Mouse (Mus musculus) megakaryocyte, embryonic 14.5 days (primary cell): ENCODE measurements around the gene Agxt. TPM values are rescaled to one million over a fixed set of nuclear protein-coding genes. Genes with fewer than 3 reads are reported as not detected.

Experiments
- H3K27me3 ChIP-seq: replicated peaks from 2 replicates; pipeline ENCODE3; 2012; ENCODE audit warnings: inconsistent platforms
- H3K36me3 ChIP-seq: replicated peaks from 2 replicates; pipeline ENCODE3; 2012; ENCODE audit warnings: low read length, inconsistent platforms, mixed read lengths
- H3K4me1 ChIP-seq: 2 replicates; pipeline ENCODE4 v1.6.1; 2012; ENCODE audit warnings: inconsistent platforms
- H3K4me3 ChIP-seq: replicated peaks from 2 replicates; pipeline ENCODE3; 2012; ENCODE audit warnings: moderate library complexity, mild to moderate bottlenecking, inconsistent platforms
- H3K9me3 ChIP-seq: 2 replicates; pipeline ENCODE4 v1.6.1; 2012; ENCODE audit warnings: inconsistent platforms
- FLI1 ChIP-seq: IDR thresholded peaks from 2 replicates; pipeline ENCODE4 v1.6.1; 2012; ENCODE audit warnings: low read length, inconsistent platforms, mixed read lengths
- GATA1 ChIP-seq: IDR thresholded peaks from 3 replicates; pipeline ENCODE4 v1.6.1; 2012; ENCODE audit warnings: mixed read lengths, low read length, inconsistent platforms, borderline replicate concordance
- polyA plus RNA-seq: library from polyadenylated mRNA; stranded (reverse); fragments of >175 nt; gene quantifications from 2 replicates; pipeline ENCODE4 v1.2.3, GENCODE M21; 2012; ENCODE audit warnings: low replicate concordance; ENCODE audit not compliant: insufficient read depth

Gene Agxt
- polyA plus RNA-seq, 1 experiment, result not detected

DNA sequence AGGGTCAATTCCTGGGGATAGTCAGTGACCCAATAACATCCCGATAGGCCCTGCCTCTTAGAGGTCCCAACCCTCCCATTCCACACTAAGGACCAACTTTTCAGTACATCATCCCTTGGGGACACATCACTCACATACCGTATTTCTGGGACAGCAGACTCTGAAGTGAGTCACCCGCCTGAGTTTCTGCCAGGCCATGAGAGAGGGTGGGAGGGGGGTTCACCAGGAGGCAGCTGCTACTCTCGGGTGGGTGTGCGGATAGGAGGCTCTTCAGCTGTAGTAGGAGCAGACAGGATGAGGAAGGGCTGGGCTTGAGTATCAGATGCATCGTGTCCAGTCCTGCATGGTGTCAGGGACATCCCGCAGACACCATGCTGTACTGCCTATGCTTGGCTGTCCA, 4.7 kb downstream of the Agxt start:
- Histone ChIP-seq H3K36me3 (no peaks in the 10 kb centered on the region), H3K27me3 (peaks cover 60% of the 10 kb centered on the region), H3K9me3 (no peaks in the 10 kb centered on the region), H3K4me3 (no peak overlapping the region), H3K4me1 (no peaks in the 10 kb centered on the region)
- no peak for TF ChIP-seq GATA1
- TF ChIP-seq FLI1, result no peak

DNA sequence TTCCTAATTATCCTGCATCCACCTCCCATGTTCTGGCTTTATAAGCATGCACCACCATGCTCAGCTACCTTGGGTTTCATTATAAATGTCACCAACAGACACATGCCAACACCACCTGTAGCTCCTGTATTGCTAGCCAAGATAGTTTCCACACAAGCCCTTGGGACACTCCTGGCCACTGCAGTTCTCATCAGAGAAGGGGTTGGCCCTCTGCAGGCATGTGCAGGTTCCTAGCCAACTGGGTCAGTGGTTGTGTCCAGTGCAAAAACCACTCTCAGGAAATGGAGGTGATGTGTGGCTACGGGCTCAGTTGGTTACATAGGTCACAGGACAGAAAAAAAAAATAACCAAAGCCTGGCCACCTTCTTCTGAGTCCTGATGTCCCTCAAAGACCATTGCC, 7.8 kb downstream of the Agxt start:
- no peaks in the 10 kb centered on the region for H3K9me3 ChIP-seq
- TF ChIP-seq GATA1 (no peak), FLI1 (no peak)
- H3K27me3 ChIP-seq, result peaks cover 53% of the 10 kb centered on the region
- H3K4me3 ChIP-seq, result no peak overlapping the region
- no peaks in the 10 kb centered on the region for H3K4me1 ChIP-seq
- no peaks in the 10 kb centered on the region for H3K36me3 ChIP-seq

DNA sequence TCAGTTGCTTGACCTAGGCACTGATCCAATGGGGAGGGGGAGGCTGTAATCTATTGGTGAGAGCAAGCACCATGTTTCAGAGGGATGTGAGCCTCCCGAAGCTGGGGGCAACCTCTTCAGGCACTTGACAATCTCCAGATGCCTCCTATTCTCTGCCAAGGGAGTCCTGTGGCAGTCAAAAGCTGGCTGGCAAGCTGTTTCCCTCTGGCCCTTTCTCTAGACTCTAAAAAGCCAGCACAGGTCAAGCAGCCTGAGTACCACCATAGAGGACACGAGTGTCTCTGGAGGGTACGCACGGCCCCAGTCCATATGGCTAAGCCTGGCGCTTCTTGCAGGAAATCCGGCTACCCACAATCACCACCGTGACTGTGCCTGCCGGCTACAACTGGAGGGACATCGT, 9.1 kb downstream of the Agxt start:
- TF ChIP-seq GATA1, result no peak
- no peak for TF ChIP-seq FLI1

DNA sequence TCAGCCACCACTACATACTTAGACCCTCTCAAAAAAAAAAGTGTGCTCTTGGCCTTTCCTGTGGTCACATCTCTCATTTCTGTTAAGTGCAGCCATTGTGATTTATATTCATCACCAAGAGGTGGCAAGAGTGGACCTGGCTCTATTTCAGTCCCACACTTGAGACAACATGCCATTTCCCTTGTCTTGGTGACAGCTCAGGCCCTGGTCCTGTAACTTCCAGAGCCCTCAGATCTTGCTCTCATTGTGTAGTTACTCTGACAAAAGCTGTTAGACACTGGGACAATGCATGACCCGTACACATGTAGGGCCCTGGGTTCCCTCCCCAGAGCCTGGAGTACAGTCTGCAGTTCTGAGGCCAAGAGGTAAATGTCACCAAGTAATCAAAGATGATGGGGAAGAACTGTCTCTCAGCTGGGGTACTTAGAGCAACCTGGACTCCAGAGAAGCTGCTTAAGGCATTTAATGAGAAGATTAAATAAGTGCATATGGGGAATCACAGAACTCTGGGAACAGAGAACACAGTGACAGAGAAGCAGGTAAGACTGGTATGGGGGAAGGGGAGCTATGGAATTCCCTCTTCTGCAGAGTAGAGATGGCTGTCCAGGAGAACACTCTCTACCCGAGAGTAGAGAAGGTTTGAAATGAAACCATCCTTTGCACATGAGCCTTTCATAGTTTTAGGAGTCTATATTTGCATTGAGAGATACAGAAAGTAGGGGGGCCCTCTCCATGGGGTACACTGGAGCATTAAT, 16.0 kb downstream of the Agxt start:
- Histone ChIP-seq H3K4me3 (no peak overlapping the region), H3K36me3 (no peaks in the 10 kb centered on the region), H3K4me1 (peaks cover 4% of the 10 kb centered on the region; the same call in 1 of the 2 replicates), H3K9me3 (no peaks in the 10 kb centered on the region), H3K27me3 (peaks cover 39% of the 10 kb centered on the region)
- TF ChIP-seq GATA1, result no peak
- no peak for TF ChIP-seq FLI1

More for the DNA sequence above, 9.1 kb downstream of the Agxt start:
- Histone ChIP-seq H3K36me3 (no peaks in the 10 kb centered on the region), H3K9me3 (no peaks in the 10 kb centered on the region), H3K4me1 (no peaks in the 10 kb centered on the region), H3K4me3 (no peak overlapping the region), H3K27me3 (peaks cover 44% of the 10 kb centered on the region)

DNA sequence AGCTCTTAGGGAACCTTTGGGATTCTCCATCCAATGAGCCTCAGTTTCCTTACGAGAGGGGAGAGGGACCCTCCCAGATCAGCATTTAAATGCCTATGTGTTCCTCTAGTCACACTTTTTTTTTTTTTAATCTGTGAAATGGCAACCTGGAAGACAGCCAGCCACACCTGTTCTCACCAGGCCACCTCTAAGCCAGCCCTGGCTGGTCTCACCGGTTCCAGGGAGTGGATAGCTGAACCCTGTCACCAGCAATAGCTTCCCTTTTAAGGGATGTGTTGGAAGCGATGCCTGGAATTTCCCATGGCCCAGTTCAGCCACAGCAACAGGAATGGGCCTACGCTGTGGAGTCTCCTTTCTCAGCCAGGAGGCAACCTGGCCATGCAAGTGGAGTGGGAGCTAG, 22.5 kb downstream of the Agxt start:
- Histone ChIP-seq H3K9me3 (no peaks in the 10 kb centered on the region), H3K4me3 (no peak overlapping the region), H3K4me1 (peaks cover 4% of the 10 kb centered on the region; the same call in 1 of the 2 replicates), H3K36me3 (no peaks in the 10 kb centered on the region), H3K27me3 (peaks cover 58% of the 10 kb centered on the region)
- TF ChIP-seq FLI1 (no peak), GATA1 (no peak)

DNA sequence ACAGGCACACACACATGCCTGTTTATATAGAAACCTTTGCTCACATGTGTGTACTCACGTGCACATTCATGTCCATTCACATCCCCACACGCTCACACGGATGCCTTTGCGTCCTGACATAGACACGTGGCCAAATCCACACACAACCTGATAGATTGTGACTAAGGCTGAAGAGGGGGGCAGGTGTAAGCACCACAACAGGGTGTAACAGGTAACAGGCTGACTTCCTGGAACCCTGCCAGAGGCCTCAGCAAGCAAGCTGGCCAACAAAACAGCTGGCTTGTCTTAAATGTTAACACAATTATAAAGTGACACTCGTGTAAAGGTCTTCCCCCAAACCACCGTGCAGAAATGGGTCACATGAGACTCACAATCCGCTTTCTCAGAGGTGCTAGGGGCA, 23.9 kb downstream of the Agxt start:
- no peaks in the 10 kb centered on the region for H3K9me3 ChIP-seq
- H3K4me3 ChIP-seq, result no peak overlapping the region
- no peak for TF ChIP-seq FLI1
- TF ChIP-seq GATA1, result no peak
- H3K36me3 ChIP-seq, result no peaks in the 10 kb centered on the region
- no peaks in the 10 kb centered on the region for H3K4me1 ChIP-seq
- H3K27me3 ChIP-seq, result peaks cover 61% of the 10 kb centered on the region

DNA sequence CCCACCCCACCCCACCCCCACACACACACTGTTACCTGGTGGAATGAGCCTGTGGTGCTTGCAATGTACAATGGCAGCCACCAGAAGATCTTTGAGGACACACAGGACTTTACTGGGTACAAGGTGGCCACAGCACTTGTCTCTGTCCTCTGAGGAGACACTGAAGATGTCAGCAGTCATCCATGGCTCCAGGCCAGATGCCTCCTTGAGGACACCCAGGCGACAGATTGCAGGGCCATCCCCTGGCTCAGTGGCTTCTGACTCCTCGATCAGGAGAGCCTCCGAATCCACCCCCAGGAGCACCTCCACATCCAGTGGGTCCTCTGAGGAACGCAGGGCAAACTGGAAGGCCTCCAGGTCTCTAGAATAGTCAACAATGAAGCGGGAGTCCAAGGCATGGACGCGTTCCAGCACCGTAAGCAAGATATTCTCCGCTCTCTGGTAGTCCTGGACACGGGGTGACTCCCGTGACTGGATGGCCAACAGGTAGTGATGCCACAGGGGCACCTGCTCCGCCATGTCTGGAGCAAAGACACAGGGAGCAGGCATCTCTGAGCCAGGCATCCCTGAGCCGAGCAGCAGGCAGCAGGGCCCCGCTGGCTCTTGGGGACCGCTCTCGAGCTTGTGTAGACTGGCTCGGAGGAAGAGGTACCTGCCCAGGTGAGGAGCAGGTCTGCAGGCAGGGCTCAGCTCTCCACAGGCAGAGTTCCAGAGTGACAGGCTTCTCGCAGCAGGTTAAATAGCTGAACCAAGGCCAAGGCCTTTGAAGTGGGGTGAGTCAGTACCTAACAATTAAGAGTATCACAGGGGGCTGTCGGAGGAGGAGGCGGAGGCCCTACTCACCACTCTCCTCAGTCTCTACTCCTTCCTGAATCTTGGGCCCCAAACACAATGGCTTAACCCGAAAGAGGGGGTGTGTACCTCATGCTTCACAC, 24.8 kb downstream of the Agxt start:
- H3K4me3 ChIP-seq, result no peak overlapping the region
- no peaks in the 10 kb centered on the region for H3K4me1 ChIP-seq
- no peak for TF ChIP-seq GATA1
- no peak for TF ChIP-seq FLI1
- H3K9me3 ChIP-seq, result no peaks in the 10 kb centered on the region
- H3K27me3 ChIP-seq, result peaks cover 62% of the 10 kb centered on the region
- no peaks in the 10 kb centered on the region for H3K36me3 ChIP-seq

DNA sequence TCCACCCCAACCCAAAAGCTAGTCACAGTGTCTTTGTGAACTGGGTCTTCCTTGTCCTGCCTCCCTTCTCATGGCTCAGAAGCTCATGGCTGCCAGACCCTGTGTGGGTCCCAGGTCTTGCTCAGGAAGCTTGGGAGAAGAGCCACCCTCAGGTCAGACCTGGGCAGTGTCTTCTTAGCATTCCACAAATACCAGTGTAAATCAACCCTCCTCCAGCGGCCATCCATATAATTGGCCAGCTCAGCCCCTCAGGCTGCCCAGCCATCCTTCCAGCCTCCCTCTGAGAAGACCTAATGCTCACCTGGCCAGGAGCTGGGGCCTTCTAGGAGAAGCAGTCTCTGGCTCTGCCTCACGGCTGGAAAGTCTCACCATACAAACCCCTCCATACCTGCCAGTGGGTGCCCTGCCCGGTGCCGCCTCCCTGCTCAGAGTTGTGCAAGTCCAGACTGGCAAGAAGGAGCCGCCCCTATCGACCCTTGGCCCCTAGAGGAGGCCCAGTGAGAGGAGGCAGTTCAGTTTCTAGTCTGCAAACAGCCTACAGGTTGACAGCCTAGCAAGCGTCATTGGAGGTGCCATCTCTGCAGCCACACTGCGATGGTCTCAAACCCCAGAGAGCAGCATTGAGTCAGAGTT, 25.6 kb downstream of the Agxt start, which contains the start of gene 2310007B03Rik:
TSS of gene 2310007B03Rik (minus strand) at position 448 of the 633 bp plus-strand sequence.
- Histone ChIP-seq H3K36me3 (no peaks in the 10 kb centered on the region), H3K4me3 (no peak within 1 kb of the TSS), H3K9me3 (no peaks in the 10 kb centered on the region), H3K4me1 (no peaks in the 10 kb centered on the region), H3K27me3 (peaks cover 66% of the 10 kb centered on the region)
- TF ChIP-seq GATA1, result no peak
- TF ChIP-seq FLI1, result no peak

DNA sequence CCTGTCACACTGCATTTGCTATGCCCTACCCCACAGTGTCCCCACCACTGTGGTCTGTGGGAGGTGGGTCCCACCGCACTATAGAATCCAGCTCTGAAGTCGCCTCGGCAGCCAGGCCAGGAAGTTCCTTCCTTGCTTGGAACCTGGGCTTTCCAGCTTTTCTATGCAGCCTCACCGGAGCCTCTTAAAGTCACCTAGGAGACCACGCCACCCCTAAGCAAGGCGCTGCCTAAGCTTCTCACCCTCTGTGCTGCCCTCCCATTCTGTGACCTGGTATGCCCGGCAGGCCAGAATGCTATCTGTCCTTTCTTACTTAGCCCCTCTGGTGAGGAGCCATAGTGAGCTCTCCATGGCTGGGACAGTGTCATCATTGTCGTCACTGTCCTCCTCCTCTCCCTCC, 26.3 kb downstream of the Agxt start:
- no peak overlapping the region for H3K4me3 ChIP-seq
- TF ChIP-seq FLI1, result no peak
- TF ChIP-seq GATA1, result no peak
- H3K9me3 ChIP-seq, result no peaks in the 10 kb centered on the region
- H3K4me1 ChIP-seq, result no peaks in the 10 kb centered on the region; the same call in 1 of the 2 replicates
- H3K27me3 ChIP-seq, result peaks cover 65% of the 10 kb centered on the region
- no peaks in the 10 kb centered on the region for H3K36me3 ChIP-seq
